Mouse (Mus musculus): ENCODE measurements around the gene Tdrd3. TPM values are rescaled to one million over a fixed set of nuclear protein-coding genes. Genes with fewer than 3 reads are reported as not detected.

Tdrd3 gene
- polyA plus RNA-seq (2012; ENCODE audit: low replicate concordance), result 1.2 and 3.4 TPM in 2 replicates

GRCm38 (mm10) chr14:87415808-87416721 is at the start of gene Tdrd3:
Tdrd3 (plus strand) TSS chr14:87416639.

All from leukemia stem cell, adult 10-12 weeks (primary cell).